Mouse (Mus musculus): ENCODE results near the gene Olfr165. TPM values are rescaled to one million over a fixed set of nuclear protein-coding genes. Genes with fewer than 3 reads are reported as not detected.

Gene Olfr165
- 0.28 TPM for polyA plus RNA-seq (2014; fragmentation: Illumina TruSeq; extraction: RNeasy Lipid Tissue Mini Kit (QIAGEN cat#74804); ENCODE audit: low read depth, low replicate concordance)

DNA sequence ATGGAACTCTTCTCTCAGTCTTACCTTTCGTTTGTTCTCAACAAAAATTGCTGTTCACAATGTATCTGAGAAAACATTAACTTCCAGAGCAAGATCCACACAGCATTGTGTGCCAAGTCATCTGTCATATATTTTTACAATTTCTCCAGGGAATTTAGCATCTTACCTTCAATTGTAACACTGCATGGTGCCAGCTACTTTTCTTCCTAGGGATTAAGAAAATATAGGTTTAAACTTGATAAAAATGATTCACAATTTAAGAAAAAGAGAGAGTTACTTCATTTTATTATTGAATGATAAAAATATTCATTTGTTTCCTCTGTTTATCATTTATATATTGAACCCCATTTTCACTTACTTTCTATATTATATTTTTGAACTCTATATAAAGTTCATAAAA, at the start of gene Olfr165:
Gene Olfr165, minus strand, starts transcription at position 101 of the 400 bp plus-strand sequence.

Other genes starting within 250 kb of the Olfr165 start
- gene Olfr164, start 109.1 kb downstream of the Olfr165 start, polyA plus RNA-seq (2014; fragmentation: Illumina TruSeq; extraction: RNeasy Lipid Tissue Mini Kit (QIAGEN cat#74804); ENCODE audit: low read depth, low replicate concordance), result not detected
- not detected for gene Olfr166, start 60.6 kb upstream of the Olfr165 start, polyA plus RNA-seq (2014; fragmentation: Illumina TruSeq; extraction: RNeasy Lipid Tissue Mini Kit (QIAGEN cat#74804); ENCODE audit: low read depth, low replicate concordance)
- not detected for gene Olfr167, start 99.1 kb upstream of the Olfr165 start, polyA plus RNA-seq (2014; fragmentation: Illumina TruSeq; extraction: RNeasy Lipid Tissue Mini Kit (QIAGEN cat#74804); ENCODE audit: low read depth, low replicate concordance)
- gene Olfr168, start 112.4 kb upstream of the Olfr165 start, polyA plus RNA-seq (2014; fragmentation: Illumina TruSeq; extraction: RNeasy Lipid Tissue Mini Kit (QIAGEN cat#74804); ENCODE audit: low read depth, low replicate concordance), result not detected
- 0.24 TPM for gene Olfr169, start 148.7 kb upstream of the Olfr165 start, polyA plus RNA-seq (2014; fragmentation: Illumina TruSeq; extraction: RNeasy Lipid Tissue Mini Kit (QIAGEN cat#74804); ENCODE audit: low read depth, low replicate concordance)
- gene Olfr170, start 188.7 kb upstream of the Olfr165 start, polyA plus RNA-seq (2014; fragmentation: Illumina TruSeq; extraction: RNeasy Lipid Tissue Mini Kit (QIAGEN cat#74804); ENCODE audit: low read depth, low replicate concordance), result not detected
- gene Olfr171, start 206.8 kb upstream of the Olfr165 start, polyA plus RNA-seq (2014; fragmentation: Illumina TruSeq; extraction: RNeasy Lipid Tissue Mini Kit (QIAGEN cat#74804); ENCODE audit: low read depth, low replicate concordance), result not detected